Mouse (Mus musculus): Measurements from ENCODE around the gene Dexi. TPM values are rescaled to one million over a fixed set of nuclear protein-coding genes. Genes with fewer than 3 reads are reported as not detected.

The Dexi gene
- polyA plus RNA-seq, 1 experiment from 2014 or later, result 20.8 TPM

- peak overlapping the region; percentile 19; the same call in 1 of the 2 replicates for H3K27ac ChIP-seq (ENCODE audit: poor library complexity, severe bottlenecking)
- H3K4me2 ChIP-seq, result peak overlapping the region; percentile 84
- WGBS, result 61% methylated on average over 16 of the region's 16 CpGs
- H3K4me1 ChIP-seq (replicated peaks), result peaks cover 45% of the 10 kb centered on the region
- peak overlapping the region; percentile 71 for H3K4me3 ChIP-seq
- H3K36me3 ChIP-seq, result 0 out of 2 replicates have a peak, but pooled peaks cover 4% of the 10 kb centered on the region
- ATAC-seq (ENCODE audit: insufficient number of reproducible peaks, low FRiP score), result no peak
- peak overlapping the region; percentile 87 for H3K9ac ChIP-seq
- H3K27me3 ChIP-seq (replicated peaks), result no peaks in the 10 kb centered on the region
- H3K9me3 ChIP-seq (replicated peaks), result no peaks in the 10 kb centered on the region
Observed at GRCm38 (mm10) chr16:10540763-10541597, 1.9 kb downstream of the Dexi start.

- Histone ChIP-seq H3K4me3 (no peak overlapping the region), H3K27ac (ENCODE audit: poor library complexity, severe bottlenecking) (no peak overlapping the region), H3K9ac (no peak overlapping the region), H3K4me1 (replicated peaks) (peaks cover 66% of the 10 kb centered on the region), H3K36me3 (peaks cover 12% of the 10 kb centered on the region; the same call in 1 of the 2 replicates), H3K4me2 (no peak overlapping the region), H3K27me3 (replicated peaks) (no peaks in the 10 kb centered on the region), H3K9me3 (replicated peaks) (no peaks in the 10 kb centered on the region)
- no peak for ATAC-seq (ENCODE audit: insufficient number of reproducible peaks, low FRiP score)
- WGBS, result 55% methylated on average over 3 of the region's 3 CpGs
Observed at GRCm38 (mm10) chr16:10536961-10537360, 5.9 kb downstream of the Dexi start.

- H3K27ac ChIP-seq (ENCODE audit: poor library complexity, severe bottlenecking), result no peak overlapping the region
- no peak overlapping the region for H3K4me3 ChIP-seq
- ATAC-seq (ENCODE audit: insufficient number of reproducible peaks, low FRiP score), result no peak
- H3K4me2 ChIP-seq, result no peak overlapping the region
- WGBS, result 74% methylated on average over 5 of the region's 5 CpGs
- peaks cover 61% of the 10 kb centered on the region for H3K4me1 ChIP-seq (replicated peaks)
- peaks cover 18% of the 10 kb centered on the region; the same call in 1 of the 2 replicates for H3K36me3 ChIP-seq
- H3K9ac ChIP-seq, result no peak overlapping the region
- no peaks in the 10 kb centered on the region for H3K27me3 ChIP-seq (replicated peaks)
- H3K9me3 ChIP-seq (replicated peaks), result no peaks in the 10 kb centered on the region
Observed at GRCm38 (mm10) chr16:10536323-10536722, 6.5 kb downstream of the Dexi start.

DNA sequence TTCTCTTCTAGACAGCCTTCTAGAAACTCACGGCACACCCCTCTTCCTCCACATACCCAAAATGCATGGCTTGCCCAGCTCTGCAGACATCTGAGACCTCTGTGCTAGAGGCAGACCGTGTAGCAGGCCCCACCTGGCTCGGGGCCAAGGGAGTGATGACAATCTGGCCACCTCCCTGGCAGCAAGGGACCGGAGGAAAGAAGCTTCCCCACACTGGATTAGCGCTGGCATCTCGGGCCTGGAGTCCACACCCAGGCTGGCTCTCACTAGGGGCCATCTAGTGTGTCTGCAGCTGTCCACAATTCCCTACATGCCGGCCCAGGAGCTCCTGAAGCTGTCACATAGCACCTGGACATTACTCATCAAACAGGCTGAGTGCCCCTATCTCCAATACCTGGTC, 8.3 kb downstream of the Dexi start:
- Histone ChIP-seq H3K27ac (ENCODE audit: poor library complexity, severe bottlenecking) (no peak overlapping the region), H3K4me1 (replicated peaks) (peaks cover 56% of the 10 kb centered on the region)
- no peak for ATAC-seq (ENCODE audit: insufficient number of reproducible peaks, low FRiP score)

DNA sequence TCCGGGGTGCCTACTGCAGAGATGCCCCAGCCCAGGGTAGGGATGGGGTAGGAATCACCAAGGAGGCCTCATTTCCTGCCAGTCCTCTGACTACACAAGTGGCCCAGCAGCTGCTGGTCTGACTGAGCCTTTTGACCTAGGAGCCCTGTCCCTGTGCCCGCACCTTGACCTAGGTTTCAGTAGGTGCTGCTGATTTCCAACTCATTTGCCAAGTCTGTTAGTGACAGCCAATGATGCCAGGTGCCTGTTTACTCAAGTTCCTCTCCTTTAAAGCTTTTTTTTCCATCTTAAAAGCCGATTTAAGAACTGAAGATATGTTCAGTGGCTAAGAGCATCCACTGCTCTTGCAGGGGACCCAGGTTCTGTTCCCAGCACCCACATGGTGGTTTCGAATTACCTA, 9.1 kb downstream of the Dexi start:
- Histone ChIP-seq H3K4me1 (replicated peaks) (peaks cover 53% of the 10 kb centered on the region), H3K9ac (no peak overlapping the region), H3K27ac (ENCODE audit: poor library complexity, severe bottlenecking) (no peak overlapping the region), H3K4me2 (no peak overlapping the region), H3K27me3 (replicated peaks) (no peaks in the 10 kb centered on the region), H3K9me3 (replicated peaks) (no peaks in the 10 kb centered on the region), H3K36me3 (peaks cover 39% of the 10 kb centered on the region), H3K4me3 (no peak overlapping the region)
- no peak for ATAC-seq (ENCODE audit: insufficient number of reproducible peaks, low FRiP score)
- 82% methylated on average over 4 of the region's 4 CpGs for WGBS

More for the DNA sequence above, 8.3 kb downstream of the Dexi start:
- Histone ChIP-seq H3K36me3 (peaks cover 33% of the 10 kb centered on the region), H3K4me3 (no peak overlapping the region), H3K9ac (0 out of 2 replicates have a peak overlapping the region, but pooled peaks have one; percentile 31), H3K27me3 (replicated peaks) (no peaks in the 10 kb centered on the region), H3K4me2 (no peak overlapping the region), H3K9me3 (replicated peaks) (no peaks in the 10 kb centered on the region)
- 66% methylated on average over 7 of the region's 7 CpGs for WGBS

DNA sequence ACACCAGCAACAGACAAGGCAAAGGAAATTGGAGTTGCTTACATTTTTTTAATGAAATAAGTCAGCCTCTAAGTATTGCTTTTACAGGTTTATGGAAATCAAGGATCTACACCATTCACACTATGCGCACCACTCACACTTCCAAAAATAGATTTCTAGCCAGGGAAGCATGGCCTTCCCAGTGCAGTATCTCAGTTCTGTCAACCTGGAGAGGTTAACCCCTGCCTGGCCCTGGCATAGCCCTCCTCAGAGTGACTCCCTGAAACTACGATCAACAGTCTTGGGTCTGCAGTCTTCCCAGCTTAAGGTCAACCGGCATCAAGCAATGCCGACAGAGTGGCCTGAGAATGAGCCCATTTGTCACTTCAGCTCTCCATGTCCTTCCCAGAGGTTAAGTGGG, 12.7 kb downstream of the Dexi start:
- peaks cover 34% of the 10 kb centered on the region for H3K4me1 ChIP-seq (replicated peaks)
- 54% methylated on average over 4 of the region's 4 CpGs for WGBS
- no peak overlapping the region for H3K9ac ChIP-seq
- no peaks in the 10 kb centered on the region for H3K9me3 ChIP-seq (replicated peaks)
- no peaks in the 10 kb centered on the region for H3K27me3 ChIP-seq (replicated peaks)
- peak overlapping the region; percentile 1; the same call in 1 of the 2 replicates for H3K4me2 ChIP-seq
- H3K4me3 ChIP-seq, result no peak overlapping the region
- H3K27ac ChIP-seq (ENCODE audit: poor library complexity, severe bottlenecking), result peak overlapping the region; percentile 60
- H3K36me3 ChIP-seq, result peaks cover 29% of the 10 kb centered on the region
- ATAC-seq (ENCODE audit: insufficient number of reproducible peaks, low FRiP score), result 0 out of 2 replicates have a peak, but pooled peaks have one; percentile 60

DNA sequence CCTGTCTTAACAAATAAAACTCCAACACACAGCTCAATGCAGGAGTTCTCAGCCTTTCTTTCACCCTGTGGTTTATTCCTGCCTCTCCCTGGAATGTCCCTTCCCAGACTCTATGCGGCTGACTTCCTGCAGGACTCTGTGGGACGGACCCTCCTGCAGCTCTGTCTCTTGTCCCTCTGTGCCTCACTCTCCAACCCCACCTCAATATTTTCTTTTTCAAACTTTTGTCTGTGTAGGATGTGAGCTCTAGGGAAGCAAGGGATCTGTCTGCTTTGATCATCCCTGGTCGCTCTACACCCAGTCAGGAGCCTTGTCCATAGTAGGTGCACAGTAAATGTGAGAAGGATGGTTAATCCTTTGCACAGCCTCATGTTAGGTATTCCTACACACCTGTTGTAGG, 14.5 kb downstream of the Dexi start:
- ATAC-seq (ENCODE audit: insufficient number of reproducible peaks, low FRiP score), result no peak
- WGBS, result 72% methylated on average over 3 of the region's 3 CpGs
- H3K4me1 ChIP-seq (replicated peaks), result peaks cover 25% of the 10 kb centered on the region

GRCm38 (mm10) chr16:10527046-10527644, 15.7 kb downstream of the Dexi start:
- Histone ChIP-seq H3K4me1 (replicated peaks) (peaks cover 13% of the 10 kb centered on the region), H3K9me3 (replicated peaks) (no peaks in the 10 kb centered on the region), H3K36me3 (peaks cover 29% of the 10 kb centered on the region), H3K9ac (no peak overlapping the region), H3K27ac (ENCODE audit: poor library complexity, severe bottlenecking) (no peak overlapping the region), H3K27me3 (replicated peaks) (no peaks in the 10 kb centered on the region), H3K4me2 (no peak overlapping the region), H3K4me3 (no peak overlapping the region)
- 82% methylated on average over 6 of the region's 6 CpGs for WGBS
- no peak for ATAC-seq (ENCODE audit: insufficient number of reproducible peaks, low FRiP score)

More for the DNA sequence above, 14.5 kb downstream of the Dexi start:
- Histone ChIP-seq H3K9ac (no peak overlapping the region), H3K4me2 (no peak overlapping the region), H3K27me3 (replicated peaks) (no peaks in the 10 kb centered on the region), H3K4me3 (no peak overlapping the region), H3K9me3 (replicated peaks) (no peaks in the 10 kb centered on the region), H3K27ac (ENCODE audit: poor library complexity, severe bottlenecking) (no peak overlapping the region), H3K36me3 (peaks cover 29% of the 10 kb centered on the region)

GRCm38 (mm10) chr16:10525610-10525980, 17.3 kb downstream of the Dexi start:
- no peak for ATAC-seq (ENCODE audit: insufficient number of reproducible peaks, low FRiP score)
- 70% methylated on average over 2 of the region's 2 CpGs for WGBS
- Histone ChIP-seq H3K27ac (ENCODE audit: poor library complexity, severe bottlenecking) (no peak overlapping the region), H3K4me2 (no peak overlapping the region), H3K27me3 (replicated peaks) (no peaks in the 10 kb centered on the region), H3K4me1 (replicated peaks) (peaks cover 13% of the 10 kb centered on the region), H3K9me3 (replicated peaks) (no peaks in the 10 kb centered on the region), H3K9ac (no peak overlapping the region), H3K4me3 (no peak overlapping the region), H3K36me3 (peaks cover 18% of the 10 kb centered on the region)

GRCm38 (mm10) chr16:10524866-10525609, 17.8 kb downstream of the Dexi start:
- H3K9me3 ChIP-seq (replicated peaks), result no peaks in the 10 kb centered on the region
- WGBS, result 64% methylated on average over 4 of the region's 4 CpGs
- no peak overlapping the region for H3K4me3 ChIP-seq
- peaks cover 7% of the 10 kb centered on the region for H3K4me1 ChIP-seq (replicated peaks)
- peaks cover 12% of the 10 kb centered on the region for H3K36me3 ChIP-seq
- H3K9ac ChIP-seq, result no peak overlapping the region
- H3K4me2 ChIP-seq, result no peak overlapping the region
- no peak overlapping the region for H3K27ac ChIP-seq (ENCODE audit: poor library complexity, severe bottlenecking)
- no peak for ATAC-seq (ENCODE audit: insufficient number of reproducible peaks, low FRiP score)
- H3K27me3 ChIP-seq (replicated peaks), result no peaks in the 10 kb centered on the region

- Histone ChIP-seq H3K4me1 (replicated peaks) (peaks cover 3% of the 10 kb centered on the region; the same call in 1 of the 2 replicates), H3K27me3 (replicated peaks) (no peaks in the 10 kb centered on the region), H3K4me3 (no peak overlapping the region), H3K9ac (no peak overlapping the region), H3K4me2 (no peak overlapping the region), H3K27ac (ENCODE audit: poor library complexity, severe bottlenecking) (no peak overlapping the region), H3K36me3 (no peaks in the 10 kb centered on the region), H3K9me3 (replicated peaks) (no peaks in the 10 kb centered on the region)
- ATAC-seq (ENCODE audit: insufficient number of reproducible peaks, low FRiP score), result no peak
- 86% methylated on average over 8 of the region's 8 CpGs for WGBS
Observed at GRCm38 (mm10) chr16:10523650-10524049, 19.2 kb downstream of the Dexi start.
